Mouse (Mus musculus) lung, adult 2 months (tissue): ENCODE measurements around the gene Rnf216.

Experiments
- CTCF ChIP-seq: fragments of 200-500 bp; IDR thresholded peaks from 2 replicates; pipeline ENCODE4 v1.5.1; 2011; ENCODE audit warnings: mild to moderate bottlenecking, low read length, control low read depth; ENCODE audit not compliant: insufficient read depth
- POLR2A ChIP-seq: fragments of 200-500 bp; IDR thresholded peaks from 2 replicates; pipeline ENCODE4 v1.6.1; 2011; ENCODE audit warnings: low read depth, mild to moderate bottlenecking, control low read depth, low read length, borderline replicate concordance; ENCODE audit errors: extremely low read depth

DNA sequence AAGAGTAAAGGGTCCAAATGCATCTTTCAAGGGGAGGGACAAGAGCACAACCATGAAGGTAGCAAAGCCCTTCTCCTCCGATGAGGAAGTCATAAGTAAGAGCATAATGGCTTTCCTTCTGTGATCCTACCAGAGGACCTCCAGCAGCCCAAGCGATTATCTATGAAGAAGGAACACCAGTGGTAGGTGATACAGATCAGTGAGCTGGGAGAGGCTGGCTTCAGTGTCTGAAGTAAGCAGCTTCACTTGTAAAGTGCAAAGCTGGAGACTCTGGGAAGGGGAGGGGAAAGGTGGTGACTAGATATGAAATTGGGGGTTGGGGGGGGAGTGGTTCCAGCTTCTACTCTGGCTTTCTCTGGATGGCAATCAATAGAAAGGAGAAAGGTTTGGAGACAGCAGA, 43.7 kb downstream of the Rnf216 start:
- no peak for TF ChIP-seq CTCF
- no peak for TF ChIP-seq POLR2A
